In genomic region chr4:97661611-97662273, GRCm38 (mm10) we compare ENCODE assay signal across 17 mouse cellular contexts.
DNase-seq lines count a peak whose midpoint lies in the region; ATAC-seq lines count a peak whose summit lies in the region.
"Had no signal": no experiment of that assay in that cellular context is flagged by ENCODE, and none has a peak within 500 bp of the region (broad histone marks: within the 10 kb centered on the region; RNA-seq: fewer than 3 reads in every experiment).

No protein-coding gene starts in this region.

- WGBS in forebrain, embryonic 12.5 days, result 79% methylated on average over 10 of the region's 10 CpGs
- WGBS in forebrain, embryonic 10.5 days, result 94% methylated on average over 10 of the region's 10 CpGs
- WGBS in forebrain, embryonic 14.5 days, result 53% methylated on average over 10 of the region's 10 CpGs
- WGBS in hindbrain, embryonic 15.5 days, result 55% methylated on average over 10 of the region's 10 CpGs
- WGBS in midbrain, embryonic 16.5 days, result 66% methylated on average over 10 of the region's 10 CpGs

- no peaks in the 10 kb centered on the region for H3K9me3 ChIP-seq in forebrain, embryonic 12.5 days
- H3K9me3 ChIP-seq in forebrain, embryonic 10.5 days, result no peaks in the 10 kb centered on the region
- no peaks in the 10 kb centered on the region for H3K9me3 ChIP-seq in forebrain, embryonic 14.5 days (replicated peaks; ENCODE audit: control insufficient read depth, low read length)
- no peaks in the 10 kb centered on the region for H3K9me3 ChIP-seq in hindbrain, embryonic 15.5 days
- no peaks in the 10 kb centered on the region for H3K9me3 ChIP-seq in midbrain, embryonic 16.5 days (replicated peaks; ENCODE audit: control insufficient read depth, low read length, poor library complexity, severe bottlenecking)
- H3K9me3 ChIP-seq: embryonic facial prominence, embryonic 15.5 days; limb, embryonic 12.5 days; liver, embryonic 13.5 days had no signal

- peaks cover 15% of the 10 kb centered on the region for H3K4me1 ChIP-seq in forebrain, embryonic 12.5 days
- H3K4me1 ChIP-seq in forebrain, embryonic 10.5 days, result peaks cover 22% of the 10 kb centered on the region
- H3K4me1 ChIP-seq in forebrain, embryonic 14.5 days (ENCODE audit: control insufficient read depth, insufficient read depth, low read length), result 0 out of 2 replicates have a peak, but pooled peaks cover 4% of the 10 kb centered on the region
- no peaks in the 10 kb centered on the region for H3K4me1 ChIP-seq in hindbrain, embryonic 15.5 days (replicated peaks)
- H3K4me1 ChIP-seq in midbrain, embryonic 16.5 days (ENCODE audit: control insufficient read depth, insufficient read depth, low read length), result peaks cover 5% of the 10 kb centered on the region; the same call in 1 of the 2 replicates
- H3K4me1 ChIP-seq: liver, embryonic 13.5 days had no signal

- no peak overlapping the region for H3K4me3 ChIP-seq in forebrain, embryonic 12.5 days (replicated peaks)
- no peak overlapping the region for H3K4me3 ChIP-seq in forebrain, embryonic 10.5 days
- H3K4me3 ChIP-seq in forebrain, embryonic 14.5 days (ENCODE audit: low read depth, low read length), result no peak overlapping the region
- no peak overlapping the region for H3K4me3 ChIP-seq in hindbrain, embryonic 15.5 days
- H3K4me3 ChIP-seq in midbrain, embryonic 16.5 days (ENCODE audit: low read depth, low read length), result no peak overlapping the region
- H3K4me3 ChIP-seq: embryonic facial prominence, embryonic 15.5 days; limb, embryonic 12.5 days; liver, embryonic 13.5 days had no signal

- no peaks in the 10 kb centered on the region for H3K36me3 ChIP-seq in forebrain, embryonic 12.5 days (replicated peaks)
- no peaks in the 10 kb centered on the region for H3K36me3 ChIP-seq in forebrain, embryonic 10.5 days (replicated peaks)
- H3K36me3 ChIP-seq in forebrain, embryonic 14.5 days (ENCODE audit: control insufficient read depth, insufficient read depth, low read length), result no peaks in the 10 kb centered on the region
- no peaks in the 10 kb centered on the region for H3K36me3 ChIP-seq in hindbrain, embryonic 15.5 days
- H3K36me3 ChIP-seq in midbrain, embryonic 16.5 days (ENCODE audit: control insufficient read depth, insufficient read depth, low read length), result no peaks in the 10 kb centered on the region
- H3K36me3 ChIP-seq: embryonic facial prominence, embryonic 15.5 days; limb, embryonic 12.5 days; liver, embryonic 13.5 days had no signal

- H3K27me3 ChIP-seq in forebrain, embryonic 12.5 days, result no peaks in the 10 kb centered on the region
- H3K27me3 ChIP-seq in forebrain, embryonic 10.5 days (ENCODE audit: poor library complexity, severe bottlenecking), result no peaks in the 10 kb centered on the region
- no peaks in the 10 kb centered on the region for H3K27me3 ChIP-seq in forebrain, embryonic 14.5 days (replicated peaks; ENCODE audit: control insufficient read depth, insufficient read depth, low read length)
- no peaks in the 10 kb centered on the region for H3K27me3 ChIP-seq in hindbrain, embryonic 15.5 days
- H3K27me3 ChIP-seq in midbrain, embryonic 16.5 days (ENCODE audit: control insufficient read depth, insufficient read depth, low read depth, low read length), result no peaks in the 10 kb centered on the region
- H3K27me3 ChIP-seq: embryonic facial prominence, embryonic 15.5 days; limb, embryonic 12.5 days; liver, embryonic 13.5 days; Patski had no signal

- no peak overlapping the region for H3K4me2 ChIP-seq in forebrain, embryonic 12.5 days
- no peak overlapping the region for H3K4me2 ChIP-seq in forebrain, embryonic 14.5 days (ENCODE audit: low read length)
- H3K4me2 ChIP-seq in hindbrain, embryonic 15.5 days, result no peak overlapping the region
- H3K4me2 ChIP-seq in midbrain, embryonic 16.5 days (ENCODE audit: low read length), result no peak overlapping the region
- H3K4me2 ChIP-seq: embryonic facial prominence, embryonic 15.5 days; limb, embryonic 12.5 days; liver, embryonic 13.5 days had no signal

- no peak for DNase-seq in forebrain, embryonic 10.5 days (ENCODE audit: extremely low spot score, low spot score)
- DNase-seq in forebrain, embryonic 14.5 days (ENCODE audit: low spot score), result peak; percentile 85
- DNase-seq in heart, adult 18-20 months, result no peak
- no peak for DNase-seq in right cerebral cortex, postnatal 36 days (ENCODE audit: low spot score in 2 of 2)
- DNase-seq in adrenal gland, postnatal 36 days, result no peak
- DNase-seq: adrenal gland, postnatal 14 days; cerebellum, adult 18-20 months; cerebellum, postnatal 36 days; kidney, adult 11 months; liver, embryonic 13.5 days had no signal

- 0 out of 2 replicates have a peak overlapping the region, but pooled peaks have one; percentile 14 for H3K27ac ChIP-seq in forebrain, embryonic 12.5 days
- H3K27ac ChIP-seq in forebrain, embryonic 10.5 days, result no peak overlapping the region
- H3K27ac ChIP-seq in forebrain, embryonic 14.5 days (ENCODE audit: low read depth, low read length), result peak overlapping the region; percentile 49; the same call in 1 of the 2 replicates
- H3K27ac ChIP-seq in hindbrain, embryonic 15.5 days (replicated peaks), result peak overlapping the region; percentile 35; the same call in 1 of the 2 replicates
- no peak overlapping the region for H3K27ac ChIP-seq in midbrain, embryonic 16.5 days (ENCODE audit: low read length)
- H3K27ac ChIP-seq: embryonic facial prominence, embryonic 15.5 days; limb, embryonic 12.5 days; liver, embryonic 13.5 days; stomach, postnatal 0 days had no signal

- no peak overlapping the region for H3K9ac ChIP-seq in forebrain, embryonic 12.5 days
- no peak overlapping the region for H3K9ac ChIP-seq in forebrain, embryonic 14.5 days (ENCODE audit: low read length)
- H3K9ac ChIP-seq in hindbrain, embryonic 15.5 days, result no peak overlapping the region
- H3K9ac ChIP-seq in midbrain, embryonic 16.5 days (ENCODE audit: low read depth, low read length), result no peak overlapping the region
- H3K9ac ChIP-seq: embryonic facial prominence, embryonic 15.5 days; limb, embryonic 12.5 days; liver, embryonic 13.5 days had no signal

- ATAC-seq in forebrain, embryonic 12.5 days (ENCODE audit: low FRiP score), result 0 out of 2 replicates have a peak, but pooled peaks have one; percentile 20
- ATAC-seq in forebrain, embryonic 14.5 days, result peak; percentile 89
- peak; percentile 27; the same call in 1 of the 2 replicates for ATAC-seq in hindbrain, embryonic 15.5 days (ENCODE audit: low FRiP score, low read depth)
- peak; percentile 48; the same call in 1 of the 2 replicates for ATAC-seq in midbrain, embryonic 16.5 days
- ATAC-seq: Patski had no signal

Comparison
In these comparisons a context has a peak if more than half of its experiments do, and no peak if none do; other contexts are left out.
1. H3K27ac ChIP-seq: peak in forebrain, embryonic 12.5 days (single experiment), forebrain, embryonic 14.5 days (single experiment) and hindbrain, embryonic 15.5 days (single experiment); none in forebrain, embryonic 10.5 days (single experiment) and midbrain, embryonic 16.5 days (single experiment).
2. ATAC-seq: peak in every context shown above with its lines; median percentile 89 in forebrain, embryonic 14.5 days; 48 in midbrain, embryonic 16.5 days; 27 in hindbrain, embryonic 15.5 days; 20 in forebrain, embryonic 12.5 days.